14 mouse cellular contexts compared by ENCODE assay signal in genomic region chr9:58051937-58052336, GRCm38 (mm10). TPM values are rescaled to one million over a fixed set of nuclear protein-coding genes. Genes with fewer than 3 reads are reported as not detected.
DNase-seq lines count a peak whose midpoint lies in the region; ATAC-seq and TF ChIP-seq lines count a peak whose summit lies in the region.
"Had no signal": no experiment of that assay in that cellular context is flagged by ENCODE, and none has a peak within 500 bp of the region (broad histone marks: within the 10 kb centered on the region; RNA-seq: fewer than 3 reads in every experiment).

No protein-coding gene starts in this region.

- no peak overlapping the region for H3K9ac ChIP-seq in kidney, postnatal 0 days (ENCODE audit: low read depth, low read length)
- no peak overlapping the region for H3K9ac ChIP-seq in hindbrain, embryonic 15.5 days
- H3K9ac ChIP-seq in heart, embryonic 11.5 days (ENCODE audit: low read depth, low read length) = no peak overlapping the region
- H3K9ac ChIP-seq: limb, embryonic 12.5 days had no signal

- H3K4me3 ChIP-seq in kidney, postnatal 0 days (replicated peaks; ENCODE audit: low read depth, low read length) = no peak overlapping the region
- no peak overlapping the region for H3K4me3 ChIP-seq in hindbrain, embryonic 15.5 days
- no peak overlapping the region for H3K4me3 ChIP-seq in heart, embryonic 11.5 days (ENCODE audit: low read depth, low read length)
- H3K4me3 ChIP-seq: limb, embryonic 12.5 days had no signal

- no peak for TF ChIP-seq POLR2A in brain, embryonic 14.5 days (IDR thresholded peaks at IDR 0.05; ENCODE audit: borderline replicate concordance, extremely low read depth, insufficient read depth, insufficient read length, poor library complexity, severe bottlenecking)

- intact Hi-C loops in left cerebral cortex, postnatal 36 days (cut with DNase I) = no loop called here

- WGBS in kidney, postnatal 0 days = 36% methylated on average over 5 of the region's 5 CpGs
- WGBS in hindbrain, embryonic 15.5 days = 33% methylated on average over 5 of the region's 5 CpGs
- WGBS in heart, embryonic 11.5 days (ENCODE audit: insufficient replicate concordance) = 23% methylated on average over 5 of the region's 5 CpGs

- H3K4me2 ChIP-seq in kidney, postnatal 0 days (ENCODE audit: low read length) = no peak overlapping the region
- H3K4me2 ChIP-seq in hindbrain, embryonic 15.5 days = no peak overlapping the region
- H3K4me2 ChIP-seq in heart, embryonic 11.5 days = no peak overlapping the region
- H3K4me2 ChIP-seq: limb, embryonic 12.5 days had no signal

- TF ChIP-seq CTCF in kidney, postnatal 0 days (IDR thresholded peaks at IDR 0.05; ENCODE audit: low read depth) = peak; percentile 67
- peak; percentile 52; the same call in 1 of the 2 replicates for TF ChIP-seq CTCF in brain, embryonic 14.5 days (IDR thresholded peaks at IDR 0.05; ENCODE audit: borderline replicate concordance, extremely low read depth, insufficient read depth, insufficient read length)

- DNase-seq in kidney, postnatal 0 days (ENCODE audit: low spot score) = peak; percentile 61
- DNase-seq in kidney, postnatal 36 days = no peak
- DNase-seq in MN1 (ENCODE audit: low spot score) = peak; percentile 60
- peak; percentile 76 for DNase-seq in brain, embryonic 14.5 days (ENCODE audit: low read depth)
- no peak for DNase-seq in left cerebral cortex, postnatal 36 days (ENCODE audit: low spot score in 2 of 2)
- DNase-seq in left cerebral cortex, adult 11 months (ENCODE audit: low spot score) = no peak
- DNase-seq: cerebellum, postnatal 36 days; gastrocnemius, postnatal 25 days; kidney, adult 8-10 months; layer of hippocampus, adult 9-11 months; lung, adult 18-20 months had no signal

- no peaks in the 10 kb centered on the region for H3K9me3 ChIP-seq in kidney, postnatal 0 days (replicated peaks; ENCODE audit: low read length)
- H3K9me3 ChIP-seq in hindbrain, embryonic 15.5 days = no peaks in the 10 kb centered on the region
- H3K9me3 ChIP-seq in heart, embryonic 11.5 days (replicated peaks; ENCODE audit: control insufficient read depth, low read length) = no peaks in the 10 kb centered on the region
- H3K9me3 ChIP-seq: limb, embryonic 12.5 days had no signal

- no peaks in the 10 kb centered on the region for H3K4me1 ChIP-seq in kidney, postnatal 0 days (replicated peaks; ENCODE audit: insufficient read depth, low read length)
- peaks cover 49% of the 10 kb centered on the region for H3K4me1 ChIP-seq in hindbrain, embryonic 15.5 days (replicated peaks)
- H3K4me1 ChIP-seq in heart, embryonic 11.5 days (ENCODE audit: control insufficient read depth, insufficient read depth, low read length) = peaks cover 16% of the 10 kb centered on the region

- no peaks in the 10 kb centered on the region for H3K27me3 ChIP-seq in kidney, postnatal 0 days (ENCODE audit: insufficient read depth, low read length)
- H3K27me3 ChIP-seq in hindbrain, embryonic 15.5 days = no peaks in the 10 kb centered on the region
- H3K27me3 ChIP-seq in heart, embryonic 11.5 days (ENCODE audit: control insufficient read depth, insufficient read depth, low read length) = peaks cover 9% of the 10 kb centered on the region; the same call in 1 of the 2 replicates

- no peaks in the 10 kb centered on the region for H3K36me3 ChIP-seq in kidney, postnatal 0 days (ENCODE audit: insufficient read depth, low read length)
- H3K36me3 ChIP-seq in hindbrain, embryonic 15.5 days = no peaks in the 10 kb centered on the region
- no peaks in the 10 kb centered on the region for H3K36me3 ChIP-seq in heart, embryonic 11.5 days (ENCODE audit: control insufficient read depth, insufficient read depth, low read length)
- H3K36me3 ChIP-seq: limb, embryonic 12.5 days had no signal

- H3K27ac ChIP-seq in kidney, postnatal 0 days = no peak overlapping the region
- peak overlapping the region; percentile 36; the same call in 1 of the 2 replicates for H3K27ac ChIP-seq in hindbrain, embryonic 15.5 days (replicated peaks)
- H3K27ac ChIP-seq in heart, embryonic 11.5 days (ENCODE audit: low read depth, low read length) = no peak overlapping the region
- H3K27ac ChIP-seq: limb, embryonic 12.5 days had no signal

- ATAC-seq in kidney, postnatal 0 days (replicated peaks; ENCODE audit: low FRiP score, low read depth) = no peak
- no peak for ATAC-seq in hindbrain, embryonic 15.5 days (ENCODE audit: low FRiP score, low read depth)
- ATAC-seq in heart, embryonic 11.5 days (replicated peaks; ENCODE audit: insufficient number of reproducible peaks, low FRiP score, low TSS enrichment) = no peak

RNA-seq across cellular contexts. Expression of gene Stra6, which starts 11.7 kb away (rescaled TPM):
- polyA plus RNA-seq in kidney, postnatal 0 days (2015; fragmentation: Nextera tagmentation; extraction: Ambion mirVana) = 12.2 and 13.2 TPM in 2 replicates
- 14.2 and 18.6 TPM in 2 replicates for polyA plus RNA-seq in brain, embryonic 14.5 days (2012; rRNA removed)
- 16.0 and 17.5 TPM in 2 replicates for polyA plus RNA-seq in hindbrain, embryonic 15.5 days (2015; fragmentation: Nextera tagmentation; extraction: Ambion mirVana)
- total RNA-seq in left cerebral cortex, postnatal 36 days (2021) = 1 to 10 TPM; 5.6 to 7.3 TPM
- polyA plus RNA-seq in heart, embryonic 11.5 days (2014; fragmentation: Nextera tagmentation; extraction: Ambion mirVana) = 3.4 and 4.0 TPM in 2 replicates

RNA-seq across cellular contexts. Expression of gene Cyp11a1, which starts 45.7 kb away (rescaled TPM):
- polyA plus RNA-seq in kidney, postnatal 0 days (2015; fragmentation: Nextera tagmentation; extraction: Ambion mirVana) = 0.31 and 0.64 TPM in 2 replicates
- 0.66 and 0.68 TPM in 2 replicates for polyA plus RNA-seq in brain, embryonic 14.5 days (2012; rRNA removed)
- polyA plus RNA-seq in hindbrain, embryonic 15.5 days (2015; fragmentation: Nextera tagmentation; extraction: Ambion mirVana) = 1.4 and 2.3 TPM in 2 replicates
- total RNA-seq in left cerebral cortex, postnatal 36 days (2021) = 1 to 10 TPM; 3.9 to 5.6 TPM
- not detected in 2 replicates for polyA plus RNA-seq in heart, embryonic 11.5 days (2014; fragmentation: Nextera tagmentation; extraction: Ambion mirVana)

Comparison
In these comparisons a context has a peak if more than half of its experiments do, and no peak if none do; other contexts are left out.
1. DNase-seq: peak in kidney, postnatal 0 days (single experiment), MN1 (single experiment) and brain, embryonic 14.5 days (single experiment); none in kidney, postnatal 36 days (0 of 2), left cerebral cortex, postnatal 36 days (0 of 2) and left cerebral cortex, adult 11 months (single experiment).